Mouse (Mus musculus) midbrain, embryonic 14.5 days (tissue): ENCODE measurements at regions not wholly inside any gene's neighbourhood (a gene's known extent, or its start where the extent isn't known, plus 50 kb on each side); places are given as distances from the start of the nearest gene placed in this dataset.

Experiments used
- ATAC-seq: fragments of 200-750 bp; cut with Nextera tagmentation; 2 replicates; pipeline ENCODE4 v1.8.0; 2017; ENCODE audit warnings: moderate number of reproducible peaks, moderate library complexity; ENCODE audit not compliant: low FRiP score, low TSS enrichment
- DNase-seq: peaks from one replicate; pipeline ENCODE4 v3.0.0-alpha.2; 2015
- H3K27ac ChIP-seq: fragments of 300-500 bp; sonication (generic); replicated peaks from 2 replicates; pipeline ENCODE4 v1.5.1; 2014; ENCODE audit warnings: mild to moderate bottlenecking, low read depth, low read length, moderate library complexity
- H3K27me3 ChIP-seq: fragments of 300-500 bp; sonication (generic); 2 replicates; pipeline ENCODE4 v1.6.1; 2014; ENCODE audit warnings: low read length, control low read depth, mixed read lengths; ENCODE audit not compliant: control insufficient read depth, insufficient read depth
- H3K36me3 ChIP-seq: fragments of 300-500 bp; sonication (generic); 2 replicates; pipeline ENCODE4 v1.6.1; 2014; ENCODE audit warnings: low read length, control low read depth; ENCODE audit not compliant: control insufficient read depth, insufficient read depth
- H3K4me1 ChIP-seq: fragments of 300-500 bp; sonication (generic); 2 replicates; pipeline ENCODE4 v1.6.1; 2014; ENCODE audit warnings: mild to moderate bottlenecking, antibody characterized with exemption, low read length, control low read depth; ENCODE audit not compliant: control insufficient read depth, insufficient read depth
- H3K4me2 ChIP-seq: fragments of 300-500 bp; sonication (generic); 2 replicates; pipeline ENCODE4 v1.6.1; 2014; ENCODE audit warnings: mild to moderate bottlenecking, low read length, moderate library complexity
- H3K4me3 ChIP-seq: fragments of 300-500 bp; sonication (generic); replicated peaks from 2 replicates; pipeline ENCODE4 v1.5.1; 2014; ENCODE audit warnings: low read depth, low read length
- H3K9ac ChIP-seq: fragments of 300-500 bp; sonication (generic); replicated peaks from 2 replicates; pipeline ENCODE4 v1.6.1; 2014; ENCODE audit warnings: mild to moderate bottlenecking, low read length, moderate library complexity
- H3K9me3 ChIP-seq: fragments of 300-500 bp; sonication (generic); 2 replicates; pipeline ENCODE4 v1.6.1; 2016; ENCODE audit warnings: low read length, control low read depth, mixed read lengths; ENCODE audit not compliant: control insufficient read depth
- WGBS: fragments of 180-500 bp; shearing (Covaris S2); extraction: QIAGEN DNeasy Blood & Tissue Kit; methylation state at CpG from one replicate; pipeline ENCODE4 v1.1.7; 2014; 5-methylcytosine and 5-hydroxymethylcytosine counted together

DNA sequence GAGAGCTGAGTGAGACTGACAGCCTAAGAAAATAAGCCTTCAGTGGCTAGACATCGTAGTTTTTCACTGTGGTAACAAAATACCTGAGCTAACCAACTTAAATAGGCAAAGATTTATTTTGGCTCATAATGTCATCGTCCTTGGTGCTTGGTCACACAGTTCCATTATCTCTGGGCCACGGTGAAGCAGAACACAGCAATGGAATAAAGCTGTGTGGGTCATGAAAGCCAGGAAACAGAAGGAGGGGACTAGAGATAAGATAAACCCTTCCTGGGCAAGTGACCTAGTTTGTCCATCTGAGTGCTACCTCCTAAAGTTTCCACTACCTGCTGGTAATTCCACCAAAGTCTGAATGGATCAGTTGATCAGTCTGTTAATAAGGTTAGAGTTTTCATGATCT lies 134.8 kb upstream of the Gm5129 start:
- ATAC-seq, result no peak
- Histone ChIP-seq H3K27me3 (no peaks in the 10 kb centered on the region), H3K9me3 (no peaks in the 10 kb centered on the region), H3K4me1 (no peaks in the 10 kb centered on the region), H3K27ac (no peak overlapping the region), H3K9ac (no peak overlapping the region), H3K4me3 (no peak overlapping the region), H3K4me2 (no peak overlapping the region), H3K36me3 (no peaks in the 10 kb centered on the region)
- no peak for DNase-seq
- 79% methylated on average over 3 of the region's 3 CpGs for WGBS

DNA sequence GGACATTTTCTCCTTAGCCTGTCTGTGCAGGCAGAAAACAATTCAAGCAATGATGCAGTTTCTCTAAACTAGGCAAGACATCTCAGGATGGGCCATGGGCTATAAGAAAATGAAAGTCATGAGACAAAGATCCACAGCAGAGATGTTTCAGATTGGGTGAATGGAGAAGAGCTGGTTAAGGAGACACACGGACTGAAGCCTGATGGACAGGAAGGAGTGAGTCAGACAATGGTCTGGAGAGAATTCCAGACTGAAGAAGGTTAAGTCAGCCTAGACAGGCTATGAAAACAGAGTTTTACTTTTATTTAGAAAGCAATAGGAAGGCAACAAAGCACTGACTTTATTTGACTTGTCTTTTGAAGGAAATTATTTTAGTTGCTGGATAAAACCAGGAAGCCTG lies 137.5 kb upstream of the Il6 start:
- H3K9me3 ChIP-seq, result no peaks in the 10 kb centered on the region
- no peaks in the 10 kb centered on the region for H3K36me3 ChIP-seq
- H3K4me2 ChIP-seq, result no peak overlapping the region
- no peak overlapping the region for H3K4me3 ChIP-seq
- DNase-seq, result no peak
- no peaks in the 10 kb centered on the region for H3K27me3 ChIP-seq
- H3K4me1 ChIP-seq, result no peaks in the 10 kb centered on the region
- H3K27ac ChIP-seq, result no peak overlapping the region
- WGBS, result 63% methylated on average over 1 of the region's 1 CpGs
- no peak for ATAC-seq
- no peak overlapping the region for H3K9ac ChIP-seq

DNA sequence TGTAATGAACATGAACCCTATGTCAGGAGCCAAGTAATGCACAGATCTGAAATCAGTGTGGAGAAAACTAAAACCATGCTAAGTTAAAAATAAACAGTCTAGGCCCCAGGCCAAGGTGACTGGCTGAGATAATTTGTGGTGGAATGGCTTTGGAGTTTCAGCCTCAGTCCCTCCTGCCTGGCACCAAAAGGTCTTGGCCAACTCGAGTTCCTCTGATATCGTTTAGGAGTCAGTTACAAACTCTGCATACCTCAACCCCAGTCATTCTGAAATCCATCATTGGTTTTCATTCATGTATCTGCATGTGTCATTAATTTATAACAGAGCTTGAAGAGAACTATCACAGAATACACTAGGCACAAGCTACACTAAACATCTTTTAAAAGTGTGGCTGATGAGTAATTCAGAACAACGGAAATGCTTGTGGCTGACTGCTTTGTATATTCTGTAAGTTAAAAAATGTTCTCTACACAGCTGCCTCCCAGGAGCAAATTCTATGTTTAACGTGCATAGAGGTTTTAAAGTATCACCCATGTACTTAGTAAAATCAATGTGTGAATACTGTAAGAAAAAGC lies 125.6 kb upstream of the Il6 start:
- Histone ChIP-seq H3K4me1 (no peaks in the 10 kb centered on the region), H3K36me3 (no peaks in the 10 kb centered on the region), H3K27ac (no peak overlapping the region), H3K27me3 (no peaks in the 10 kb centered on the region), H3K4me2 (no peak overlapping the region), H3K9ac (no peak overlapping the region), H3K4me3 (no peak overlapping the region), H3K9me3 (no peaks in the 10 kb centered on the region)
- 85% methylated on average over 4 of the region's 4 CpGs for WGBS
- ATAC-seq (no peak), DNase-seq (no peak)

DNA sequence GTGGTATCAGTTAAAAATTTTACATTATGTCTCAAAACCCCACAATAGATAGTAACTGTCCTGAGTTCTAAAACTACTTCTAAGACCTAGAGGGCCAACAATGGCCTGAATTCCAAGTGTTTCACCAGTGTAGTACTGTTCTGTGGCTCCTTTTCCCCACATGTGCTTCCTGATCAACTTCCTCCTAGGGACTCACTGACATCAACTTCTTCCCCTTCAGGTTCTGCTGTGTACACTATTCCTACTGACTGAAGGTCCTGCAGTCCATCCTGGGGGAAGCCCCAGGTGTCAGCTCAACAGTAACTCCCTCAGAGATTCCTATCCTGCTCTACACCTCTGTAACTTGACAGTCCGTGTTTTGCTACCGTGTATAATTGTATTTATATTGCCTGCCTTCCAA lies 120.6 kb upstream of the Il6 start:
- 78% methylated on average over 2 of the region's 2 CpGs for WGBS
- no peak overlapping the region for H3K4me3 ChIP-seq
- H3K9me3 ChIP-seq, result no peaks in the 10 kb centered on the region
- no peaks in the 10 kb centered on the region for H3K36me3 ChIP-seq
- no peak overlapping the region for H3K27ac ChIP-seq
- H3K4me2 ChIP-seq, result no peak overlapping the region
- ATAC-seq (no peak), DNase-seq (no peak)
- no peak overlapping the region for H3K9ac ChIP-seq
- H3K27me3 ChIP-seq, result no peaks in the 10 kb centered on the region
- H3K4me1 ChIP-seq, result no peaks in the 10 kb centered on the region; the same call in 1 of the 2 replicates

DNA sequence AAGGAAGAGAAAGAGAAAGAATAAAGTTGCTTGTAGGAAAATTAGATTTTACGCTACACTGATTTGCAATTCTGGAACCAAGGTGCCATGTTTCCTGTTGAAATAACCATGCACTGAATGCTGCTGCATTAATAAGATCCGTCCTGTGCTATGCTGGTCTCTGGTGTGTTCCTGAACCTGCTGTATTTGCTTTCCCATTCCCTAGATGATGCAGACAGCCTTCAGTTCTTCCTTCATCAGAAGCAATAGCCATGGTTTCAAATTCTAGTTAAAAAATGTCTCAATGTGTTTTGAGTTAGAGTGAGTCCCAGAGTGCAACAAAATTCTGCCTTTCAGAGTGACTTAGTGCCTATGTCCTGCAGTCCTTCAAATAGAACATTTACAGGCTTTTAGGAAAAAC lies 120.1 kb upstream of the Il6 start:
- Histone ChIP-seq H3K27me3 (no peaks in the 10 kb centered on the region), H3K27ac (no peak overlapping the region), H3K4me1 (no peaks in the 10 kb centered on the region; the same call in 1 of the 2 replicates), H3K36me3 (no peaks in the 10 kb centered on the region), H3K9me3 (no peaks in the 10 kb centered on the region), H3K4me2 (no peak overlapping the region), H3K4me3 (no peak overlapping the region), H3K9ac (no peak overlapping the region)
- no peak for DNase-seq
- no peak for ATAC-seq
- 84% methylated on average over 2 of the region's 2 CpGs for WGBS

DNA sequence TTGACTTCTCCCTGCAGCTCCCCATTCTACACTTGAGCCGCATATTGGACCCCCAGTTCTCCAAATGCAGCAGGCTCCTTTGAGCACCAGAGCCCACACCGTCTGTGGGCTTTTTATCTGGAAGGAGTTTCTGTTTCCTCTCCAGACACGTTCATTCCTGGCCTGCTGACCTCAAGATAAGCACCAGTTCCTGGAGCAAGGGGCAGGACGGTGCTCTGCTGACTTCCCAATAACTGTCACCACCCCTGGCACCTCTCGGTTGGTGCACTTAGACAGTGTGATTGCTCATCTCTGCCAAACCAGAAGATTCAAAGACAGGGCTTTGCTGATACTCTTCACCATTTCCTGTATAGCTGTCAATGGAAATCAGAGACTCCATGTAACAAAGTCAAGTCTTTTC lies 119.1 kb upstream of the Il6 start:
- Histone ChIP-seq H3K4me3 (no peak overlapping the region), H3K27me3 (no peaks in the 10 kb centered on the region), H3K4me2 (no peak overlapping the region), H3K9ac (no peak overlapping the region), H3K27ac (no peak overlapping the region), H3K4me1 (no peaks in the 10 kb centered on the region; the same call in 1 of the 2 replicates), H3K9me3 (no peaks in the 10 kb centered on the region), H3K36me3 (no peaks in the 10 kb centered on the region)
- DNase-seq (no peak), ATAC-seq (no peak)
- 80% methylated on average over 5 of the region's 5 CpGs for WGBS

DNA sequence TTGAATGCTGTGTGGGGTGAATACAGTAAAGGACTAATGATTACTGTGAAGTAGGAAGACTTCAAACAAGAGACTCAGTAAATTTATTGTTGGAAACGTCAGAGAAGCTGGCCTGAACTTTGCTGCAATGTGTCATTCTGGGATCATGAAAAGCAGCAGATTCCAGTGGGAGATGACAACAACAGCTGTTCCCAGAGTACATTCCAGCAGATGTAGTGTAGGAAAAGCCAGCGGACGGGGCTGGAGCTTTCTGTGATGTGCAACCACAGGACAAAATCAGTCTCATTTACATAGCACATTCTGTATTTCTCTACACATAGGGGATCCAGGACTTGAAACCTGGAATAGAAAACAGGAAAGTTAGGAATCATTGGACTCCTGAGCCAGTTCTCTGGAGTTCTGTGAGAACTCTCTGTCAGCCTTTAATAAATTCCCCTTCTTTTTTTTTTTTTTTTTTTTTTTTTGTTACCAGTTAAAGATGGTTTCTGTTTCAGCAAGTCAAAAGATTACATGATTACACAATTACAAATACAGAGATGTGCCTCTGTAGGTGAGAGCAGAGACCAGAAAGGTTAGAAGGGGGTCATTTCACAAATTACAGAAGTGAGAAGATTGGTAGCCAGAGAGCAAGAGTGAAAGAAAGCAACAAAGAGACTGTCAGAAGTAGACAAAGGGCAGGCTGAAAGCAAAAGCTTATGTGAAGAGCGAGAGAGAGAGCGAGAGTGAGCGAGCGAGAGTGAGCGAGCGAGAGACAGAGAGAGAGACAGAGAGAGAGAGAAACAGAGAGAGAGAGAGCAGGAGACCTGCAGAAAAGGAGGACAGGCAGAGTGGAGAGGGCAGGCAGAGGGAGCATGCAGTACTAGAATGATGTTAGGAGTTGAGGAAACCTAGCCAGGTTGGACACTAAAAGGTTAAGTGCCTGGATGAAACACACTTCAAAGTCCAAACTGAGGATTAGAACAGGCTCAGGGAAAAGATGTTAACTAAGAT lies 118.0 kb upstream of the Il6 start:
- H3K4me2 ChIP-seq, result peak overlapping the region; percentile 7; the same call in 1 of the 2 replicates
- ATAC-seq (no peak), DNase-seq (peak; percentile 21)
- 21% methylated on average over 9 of the region's 9 CpGs for WGBS
- H3K27ac ChIP-seq, result no peak overlapping the region
- H3K4me1 ChIP-seq, result no peaks in the 10 kb centered on the region; the same call in 1 of the 2 replicates
- H3K27me3 ChIP-seq, result no peaks in the 10 kb centered on the region
- H3K36me3 ChIP-seq, result no peaks in the 10 kb centered on the region
- no peak overlapping the region for H3K4me3 ChIP-seq
- no peak overlapping the region; the same call in 1 of the 2 replicates for H3K9ac ChIP-seq
- no peaks in the 10 kb centered on the region for H3K9me3 ChIP-seq

DNA sequence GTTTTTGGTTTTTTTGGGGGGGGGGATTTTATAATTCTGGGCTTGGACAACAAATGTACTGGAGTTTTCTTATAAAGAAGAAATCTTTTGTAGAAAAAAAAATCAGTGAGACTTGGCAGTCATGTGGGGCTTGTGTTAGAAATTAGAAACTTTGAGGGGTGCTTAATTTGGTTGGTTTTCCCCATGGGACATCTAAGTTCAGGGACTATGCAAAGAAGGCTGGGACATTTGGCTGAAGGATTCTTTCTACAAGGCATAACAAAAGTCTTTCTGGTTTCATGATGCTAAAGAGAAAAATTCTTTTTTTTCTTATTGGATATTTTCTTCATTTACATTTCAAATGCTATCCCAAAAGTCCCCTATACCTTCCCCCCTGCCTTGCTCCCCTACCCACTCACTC lies 115.3 kb upstream of the Il6 start:
- H3K4me3 ChIP-seq, result no peak overlapping the region
- no peaks in the 10 kb centered on the region for H3K9me3 ChIP-seq
- H3K4me2 ChIP-seq, result no peak overlapping the region
- DNase-seq, result no peak
- H3K36me3 ChIP-seq, result no peaks in the 10 kb centered on the region
- H3K27me3 ChIP-seq, result no peaks in the 10 kb centered on the region
- ATAC-seq, result no peak
- H3K9ac ChIP-seq, result no peak overlapping the region
- no peaks in the 10 kb centered on the region; the same call in 1 of the 2 replicates for H3K4me1 ChIP-seq
- no peak overlapping the region for H3K27ac ChIP-seq

DNA sequence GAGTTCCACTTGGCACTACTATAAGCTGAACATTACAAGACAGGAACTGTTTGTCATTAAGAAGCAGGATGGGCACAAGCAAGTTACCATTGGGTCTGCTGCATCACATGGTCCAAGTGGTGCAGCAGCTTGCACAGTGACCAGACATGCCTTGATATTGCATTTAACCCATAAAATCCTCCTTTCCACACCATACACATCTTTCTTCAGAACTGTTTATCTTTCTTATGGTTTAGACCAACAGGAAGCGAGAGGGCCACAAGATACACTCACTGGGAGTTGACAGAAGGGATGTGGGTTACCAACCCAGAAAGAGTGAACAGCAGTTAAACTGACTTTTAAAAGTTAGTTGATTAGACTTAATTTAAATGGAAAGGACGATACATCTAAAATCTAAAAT lies 111.2 kb upstream of the Il6 start:
- no peak overlapping the region for H3K4me2 ChIP-seq
- H3K9me3 ChIP-seq, result no peaks in the 10 kb centered on the region
- no peak overlapping the region for H3K27ac ChIP-seq
- H3K36me3 ChIP-seq, result no peaks in the 10 kb centered on the region
- H3K4me1 ChIP-seq, result no peaks in the 10 kb centered on the region
- DNase-seq (no peak), ATAC-seq (no peak)
- no peak overlapping the region for H3K4me3 ChIP-seq
- WGBS, result 86% methylated on average over 2 of the region's 2 CpGs
- H3K27me3 ChIP-seq, result no peaks in the 10 kb centered on the region
- H3K9ac ChIP-seq, result no peak overlapping the region
